Mouse (Mus musculus): ENCODE results near the gene Uhmk1. TPM values are rescaled to one million over a fixed set of nuclear protein-coding genes. Genes with fewer than 3 reads are reported as not detected.

Gene Uhmk1
- polyA plus RNA-seq, 1 experiment: 6.3 TPM

DNA sequence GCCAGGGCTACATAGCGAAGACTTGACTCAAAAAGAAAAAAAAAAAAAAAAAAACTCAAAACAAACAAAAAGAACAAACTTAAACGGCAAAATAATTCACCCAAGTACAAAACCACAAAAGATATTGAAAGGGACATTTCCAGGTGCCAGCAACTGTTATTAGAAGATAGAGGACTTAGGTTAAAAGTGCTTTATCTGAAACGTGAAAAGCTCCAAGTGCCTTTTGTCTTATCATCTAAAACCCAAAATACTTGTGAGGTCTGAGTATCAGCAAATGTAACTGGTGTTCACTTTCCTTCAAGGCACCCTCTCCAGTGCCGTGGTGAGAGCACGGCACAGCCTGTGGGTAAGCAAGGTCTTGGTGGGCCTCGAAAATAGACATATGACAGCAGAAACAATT, 66.7 kb downstream of the Uhmk1 start:
- no peaks in the 10 kb centered on the region for H3K27me3 ChIP-seq (ENCODE audit: control insufficient read depth, insufficient read depth, insufficient read length)
- peaks cover 23% of the 10 kb centered on the region for H3K36me3 ChIP-seq (ENCODE audit: control insufficient read depth, insufficient read depth)
- H3K4me2 ChIP-seq (ENCODE audit: low read depth): no peak overlapping the region
- H3K4me3 ChIP-seq: no peak overlapping the region
- H3ac ChIP-seq (ENCODE audit: control insufficient read depth, insufficient read length): no peak overlapping the region
- H3K79me2 ChIP-seq (ENCODE audit: control insufficient read depth, insufficient read depth): no peaks in the 10 kb centered on the region
- TF ChIP-seq TCF3 (IDR thresholded peaks at IDR 0.05; ENCODE audit: insufficient read length, low read depth): no peak
- TF ChIP-seq POLR2AphosphoS2 (IDR thresholded peaks at IDR 0.05; ENCODE audit: insufficient read length, low read depth): no peak

DNA sequence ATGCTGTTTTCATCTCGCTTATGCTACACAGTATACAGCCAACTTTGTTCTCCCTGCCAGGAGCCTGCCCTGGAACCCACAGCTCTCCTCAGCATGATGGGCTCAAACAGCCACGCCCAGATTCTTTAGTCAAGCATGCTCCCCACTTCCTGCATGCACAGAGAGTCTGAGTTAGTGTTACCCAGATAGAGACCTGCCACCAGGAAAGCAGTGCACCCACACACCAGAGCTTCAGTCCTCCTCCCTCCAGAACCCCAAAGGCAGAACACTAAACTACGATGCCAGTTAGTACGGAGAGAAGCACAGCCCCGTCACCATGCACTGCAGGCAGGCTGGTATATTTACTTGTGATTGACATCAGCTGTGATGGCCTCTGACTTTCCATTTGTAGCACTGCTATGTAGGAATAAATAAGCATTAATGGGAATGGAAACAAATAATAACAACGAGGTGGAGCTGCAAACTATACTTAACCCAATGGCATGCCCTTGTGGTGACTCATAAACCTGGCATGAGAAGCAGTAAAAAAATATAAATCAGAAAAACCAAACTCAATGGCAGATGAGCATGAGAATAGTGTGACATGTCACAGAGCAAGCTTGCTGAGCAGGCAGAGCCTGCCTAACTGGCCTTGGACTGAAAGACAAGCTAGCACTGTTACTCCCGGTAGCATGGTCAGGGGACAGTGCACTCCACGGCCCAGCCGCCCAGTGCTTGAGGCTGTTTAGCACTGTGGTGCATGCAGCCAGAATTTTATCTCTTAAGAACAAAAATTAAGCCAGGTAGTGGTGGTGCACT, 67.3 kb downstream of the Uhmk1 start:
- Histone ChIP-seq H3K27me3 (ENCODE audit: control insufficient read depth, insufficient read depth, insufficient read length) (no peaks in the 10 kb centered on the region), H3K4me2 (ENCODE audit: low read depth) (no peak overlapping the region), H3ac (ENCODE audit: control insufficient read depth, insufficient read length) (no peak overlapping the region), H3K79me2 (ENCODE audit: control insufficient read depth, insufficient read depth) (no peaks in the 10 kb centered on the region), H3K4me3 (no peak overlapping the region), H3K36me3 (ENCODE audit: control insufficient read depth, insufficient read depth) (peaks cover 28% of the 10 kb centered on the region)
- TF ChIP-seq REST (IDR thresholded peaks at IDR 0.05; ENCODE audit: insufficient read depth, insufficient read length): no peak
- no peak for TF ChIP-seq MYOD1 (IDR thresholded peaks at IDR 0.05; ENCODE audit: control insufficient read depth in 1 of 3, insufficient read length in 2 of 3, low read depth in 2 of 3)
- no peak for TF ChIP-seq CEBPB (IDR thresholded peaks at IDR 0.05; ENCODE audit: insufficient read depth, poor library complexity, severe bottlenecking)
- TF ChIP-seq MAX (IDR thresholded peaks at IDR 0.05; ENCODE audit: low read depth): no peak
- TF ChIP-seq POLR2AphosphoS2 (IDR thresholded peaks at IDR 0.05; ENCODE audit: insufficient read length, low read depth): no peak
- no peak for TF ChIP-seq POLR2A (IDR thresholded peaks at IDR 0.05; ENCODE audit: insufficient read length, low read depth)
- no peak for TF ChIP-seq USF1 (IDR thresholded peaks at IDR 0.05; ENCODE audit: low read depth)
- no peak for TF ChIP-seq MYOG (IDR thresholded peaks at IDR 0.05; ENCODE audit: control insufficient read depth in 1 of 3, insufficient read depth in 1 of 3, insufficient read length in 2 of 3, low read depth in 2 of 3)
- no peak for TF ChIP-seq E2F4 (IDR thresholded peaks at IDR 0.05; ENCODE audit: insufficient read depth)
- TF ChIP-seq TCF12 (IDR thresholded peaks at IDR 0.05; ENCODE audit: insufficient read depth, poor library complexity, severe bottlenecking): no peak

DNA sequence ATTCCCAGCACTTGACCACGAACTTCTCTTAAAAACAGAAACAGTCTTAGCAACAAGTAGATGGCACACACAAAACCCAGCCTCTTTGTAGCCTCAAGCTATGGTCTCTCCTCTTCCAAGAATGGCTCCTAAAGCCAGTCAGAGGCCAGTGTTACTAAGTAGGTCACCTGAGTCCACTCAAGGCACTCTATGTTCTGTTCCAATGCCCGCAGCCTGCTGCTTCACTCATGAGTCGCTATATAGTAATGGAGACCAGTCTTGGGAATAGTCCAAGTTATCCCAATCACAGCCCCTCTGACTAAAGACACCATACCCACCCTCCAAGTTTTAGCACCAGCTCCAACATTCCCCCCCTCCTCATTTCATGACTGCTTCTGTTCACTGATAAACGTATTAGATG, 69.6 kb downstream of the Uhmk1 start:
- Histone ChIP-seq H3K27me3 (ENCODE audit: control insufficient read depth, insufficient read depth, insufficient read length) (no peaks in the 10 kb centered on the region), H3K36me3 (ENCODE audit: control insufficient read depth, insufficient read depth) (peaks cover 28% of the 10 kb centered on the region), H3K4me2 (ENCODE audit: low read depth) (no peak overlapping the region), H3K79me2 (ENCODE audit: control insufficient read depth, insufficient read depth) (no peaks in the 10 kb centered on the region), H3ac (ENCODE audit: control insufficient read depth, insufficient read length) (no peak overlapping the region), H3K4me3 (no peak overlapping the region)
- TF ChIP-seq POLR2AphosphoS2 (IDR thresholded peaks at IDR 0.05; ENCODE audit: insufficient read length, low read depth) (no peak), E2F4 (IDR thresholded peaks at IDR 0.05; ENCODE audit: insufficient read depth) (no peak), MYOG (IDR thresholded peaks at IDR 0.05; ENCODE audit: control insufficient read depth in 1 of 3, insufficient read depth in 1 of 3, insufficient read length in 2 of 3, low read depth in 2 of 3) (no peak), MAX (IDR thresholded peaks at IDR 0.05; ENCODE audit: low read depth) (no peak), SRF (IDR thresholded peaks at IDR 0.05; ENCODE audit: control insufficient read depth, insufficient read length, low read depth) (no peak), REST (IDR thresholded peaks at IDR 0.05; ENCODE audit: insufficient read depth, insufficient read length) (no peak), POLR2A (IDR thresholded peaks at IDR 0.05; ENCODE audit: insufficient read length, low read depth) (no peak), USF1 (IDR thresholded peaks at IDR 0.05; ENCODE audit: low read depth) (no peak), CEBPB (IDR thresholded peaks at IDR 0.05; ENCODE audit: insufficient read depth, poor library complexity, severe bottlenecking) (no peak), TCF3 (IDR thresholded peaks at IDR 0.05; ENCODE audit: insufficient read length, low read depth) (no peak)

Other genes with a start within 250 kb of the Uhmk1 start
- 9.5 TPM for gene Hsd17b7, start 246.2 kb downstream of the Uhmk1 start, polyA plus RNA-seq (2012; fragmentation: generic; extraction: Trizol)
- gene Ddr2, start 104.6 kb downstream of the Uhmk1 start, polyA plus RNA-seq (2012; fragmentation: generic; extraction: Trizol): 33.8 TPM
- gene Uap1, start 40.4 kb downstream of the Uhmk1 start, polyA plus RNA-seq (2012; fragmentation: generic; extraction: Trizol): 16.6 TPM
- gene Sh2d1b2, start 17.4 kb upstream of the Uhmk1 start, polyA plus RNA-seq (2012; fragmentation: generic; extraction: Trizol): not detected
- 0.05 TPM for gene Sh2d1b1, start 61.9 kb upstream of the Uhmk1 start, polyA plus RNA-seq (2012; fragmentation: generic; extraction: Trizol)
- gene Gm7694, start 90.9 kb upstream of the Uhmk1 start, polyA plus RNA-seq (2012; fragmentation: generic; extraction: Trizol): 0.01 TPM
- not detected for gene Spata46, start 93.4 kb upstream of the Uhmk1 start, polyA plus RNA-seq (2012; fragmentation: generic; extraction: Trizol)